Mouse (Mus musculus) heart, embryonic 11.5 days (tissue): ENCODE measurements at regions not wholly inside any gene's neighbourhood (a gene's known extent, or its start where the extent isn't known, plus 50 kb on each side); places are given as distances from the start of the nearest gene placed in this dataset.

Source experiments
- ATAC-seq: fragments of 200-750 bp; cut with Nextera tagmentation; replicated peaks from 2 replicates; pipeline ENCODE4 v1.8.0; 2017; ENCODE audit warnings: moderate library complexity; ENCODE audit not compliant: insufficient number of reproducible peaks, low FRiP score, low TSS enrichment
- H3K27ac ChIP-seq: fragments of 300-500 bp; sonication (generic); 2 replicates; pipeline ENCODE4 v1.5.1; 2014; ENCODE audit warnings: mild to moderate bottlenecking, low read depth, low read length
- H3K27me3 ChIP-seq: fragments of 300-500 bp; sonication (generic); 2 replicates; pipeline ENCODE4 v1.6.1; 2014; ENCODE audit warnings: mild to moderate bottlenecking, low read length, mixed read lengths; ENCODE audit not compliant: control insufficient read depth, insufficient read depth
- H3K36me3 ChIP-seq: fragments of 300-500 bp; sonication (generic); 2 replicates; pipeline ENCODE4 v1.6.1; 2014; ENCODE audit warnings: mild to moderate bottlenecking, low read length, moderate library complexity, mixed read lengths; ENCODE audit not compliant: control insufficient read depth, insufficient read depth
- H3K4me1 ChIP-seq: fragments of 300-500 bp; sonication (generic); 2 replicates; pipeline ENCODE4 v1.6.1; 2014; ENCODE audit warnings: low read length; ENCODE audit not compliant: control insufficient read depth, insufficient read depth
- H3K4me2 ChIP-seq: fragments of 300-500 bp; sonication (generic); 2 replicates; pipeline ENCODE4 v1.6.1; 2014; ENCODE audit warnings: mild to moderate bottlenecking, moderate library complexity
- H3K4me3 ChIP-seq: fragments of 300-500 bp; sonication (generic); 2 replicates; pipeline ENCODE4 v1.5.1; 2014; ENCODE audit warnings: low read depth, low read length
- H3K9ac ChIP-seq: fragments of 300-500 bp; sonication (generic); 2 replicates; pipeline ENCODE4 v1.6.1; 2014; ENCODE audit warnings: mild to moderate bottlenecking, low read depth, low read length, moderate library complexity
- H3K9me3 ChIP-seq: fragments of 300-500 bp; sonication (generic); replicated peaks from 2 replicates; pipeline ENCODE4 v1.6.1; 2016; ENCODE audit warnings: low read length; ENCODE audit not compliant: control insufficient read depth
- WGBS: fragments of 180-500 bp; shearing (Covaris S2); extraction: QIAGEN DNeasy Blood & Tissue Kit; methylation state at CpG from one replicate; pipeline ENCODE4 v1.1.7; 2014; ENCODE audit not compliant: insufficient replicate concordance; 5-methylcytosine and 5-hydroxymethylcytosine counted together

GRCm38 (mm10) chr8:115788421-115788820, 80.8 kb upstream of the Maf start:
- Histone ChIP-seq H3K4me3 (no peak overlapping the region), H3K4me2 (no peak overlapping the region), H3K9ac (no peak overlapping the region), H3K36me3 (no peaks in the 10 kb centered on the region), H3K27me3 (no peaks in the 10 kb centered on the region), H3K27ac (no peak overlapping the region), H3K9me3 (no peaks in the 10 kb centered on the region), H3K4me1 (no peaks in the 10 kb centered on the region)
- WGBS, result 72% methylated on average over 6 of the region's 6 CpGs
- ATAC-seq, result no peak

GRCm38 (mm10) chr8:115786185-115786584, 78.6 kb upstream of the Maf start:
- Histone ChIP-seq H3K9me3 (no peaks in the 10 kb centered on the region), H3K27ac (no peak overlapping the region), H3K4me3 (no peak overlapping the region), H3K4me2 (no peak overlapping the region), H3K4me1 (no peaks in the 10 kb centered on the region), H3K9ac (no peak overlapping the region), H3K36me3 (no peaks in the 10 kb centered on the region), H3K27me3 (no peaks in the 10 kb centered on the region)
- no peak for ATAC-seq
- WGBS, result 84% methylated on average over 4 of the region's 4 CpGs

- no peak for ATAC-seq
- Histone ChIP-seq H3K4me3 (no peak overlapping the region), H3K27me3 (no peaks in the 10 kb centered on the region), H3K36me3 (no peaks in the 10 kb centered on the region), H3K4me2 (no peak overlapping the region), H3K9ac (no peak overlapping the region), H3K9me3 (no peaks in the 10 kb centered on the region), H3K4me1 (no peaks in the 10 kb centered on the region), H3K27ac (no peak overlapping the region)
- 85% methylated on average over 3 of the region's 3 CpGs for WGBS
Measured at GRCm38 (mm10) chr8:115785769-115786168, 78.2 kb upstream of the Maf start.

GRCm38 (mm10) chr8:115783364-115783763, 75.8 kb upstream of the Maf start:
- Histone ChIP-seq H3K27ac (no peak overlapping the region), H3K27me3 (no peaks in the 10 kb centered on the region), H3K4me2 (no peak overlapping the region), H3K4me1 (no peaks in the 10 kb centered on the region), H3K9ac (no peak overlapping the region), H3K4me3 (no peak overlapping the region), H3K36me3 (no peaks in the 10 kb centered on the region), H3K9me3 (no peaks in the 10 kb centered on the region)
- no peak for ATAC-seq
- WGBS, result 81% methylated on average over 6 of the region's 6 CpGs

- H3K4me2 ChIP-seq, result no peak overlapping the region
- no peaks in the 10 kb centered on the region for H3K9me3 ChIP-seq
- no peaks in the 10 kb centered on the region for H3K4me1 ChIP-seq
- ATAC-seq, result no peak
- H3K36me3 ChIP-seq, result no peaks in the 10 kb centered on the region
- H3K27ac ChIP-seq, result no peak overlapping the region
- no peaks in the 10 kb centered on the region for H3K27me3 ChIP-seq
- 79% methylated on average over 1 of the region's 1 CpGs for WGBS
- no peak overlapping the region for H3K9ac ChIP-seq
- H3K4me3 ChIP-seq, result no peak overlapping the region
Measured at GRCm38 (mm10) chr8:115778433-115778832, 70.8 kb upstream of the Maf start.

GRCm38 (mm10) chr8:115771060-115771459, 63.5 kb upstream of the Maf start:
- 75% methylated on average over 7 of the region's 7 CpGs for WGBS
- Histone ChIP-seq H3K27me3 (no peaks in the 10 kb centered on the region), H3K27ac (no peak overlapping the region), H3K36me3 (no peaks in the 10 kb centered on the region), H3K4me3 (no peak overlapping the region), H3K4me2 (no peak overlapping the region), H3K4me1 (peaks cover 4% of the 10 kb centered on the region; the same call in 1 of the 2 replicates), H3K9me3 (no peaks in the 10 kb centered on the region), H3K9ac (no peak overlapping the region)
- ATAC-seq, result no peak

GRCm38 (mm10) chr8:115768631-115769030, 61.0 kb upstream of the Maf start:
- Histone ChIP-seq H3K4me2 (no peak overlapping the region), H3K9me3 (no peaks in the 10 kb centered on the region), H3K27ac (no peak overlapping the region), H3K9ac (no peak overlapping the region), H3K4me1 (peaks cover 4% of the 10 kb centered on the region; the same call in 1 of the 2 replicates), H3K4me3 (no peak overlapping the region), H3K27me3 (no peaks in the 10 kb centered on the region), H3K36me3 (no peaks in the 10 kb centered on the region)
- no peak for ATAC-seq
- WGBS, result 86% methylated on average over 4 of the region's 4 CpGs

GRCm38 (mm10) chr8:115766218-115766898, 58.8 kb upstream of the Maf start:
- ATAC-seq, result peak; percentile 76
- no peak overlapping the region for H3K9ac ChIP-seq
- H3K36me3 ChIP-seq, result no peaks in the 10 kb centered on the region
- no peaks in the 10 kb centered on the region; the same call in 1 of the 2 replicates for H3K4me1 ChIP-seq
- H3K27me3 ChIP-seq, result no peaks in the 10 kb centered on the region
- no peaks in the 10 kb centered on the region for H3K9me3 ChIP-seq
- H3K27ac ChIP-seq, result no peak overlapping the region
- H3K4me3 ChIP-seq, result no peak overlapping the region
- 11% methylated on average over 9 of the region's 9 CpGs for WGBS
- H3K4me2 ChIP-seq, result peak overlapping the region; percentile 10; the same call in 1 of the 2 replicates

GRCm38 (mm10) chr8:115764551-115764950, 57.0 kb upstream of the Maf start:
- no peak overlapping the region for H3K27ac ChIP-seq
- no peak overlapping the region for H3K9ac ChIP-seq
- no peak for ATAC-seq
- no peaks in the 10 kb centered on the region; the same call in 1 of the 2 replicates for H3K4me1 ChIP-seq
- H3K4me3 ChIP-seq, result no peak overlapping the region
- no peak overlapping the region for H3K4me2 ChIP-seq
- H3K27me3 ChIP-seq, result no peaks in the 10 kb centered on the region
- no peaks in the 10 kb centered on the region for H3K36me3 ChIP-seq
- no peaks in the 10 kb centered on the region for H3K9me3 ChIP-seq
- 74% methylated on average over 4 of the region's 4 CpGs for WGBS
